Mouse (Mus musculus) G1E (cell line): ENCODE results near the gene Arhgef1.

ENCODE experiments used
- CTCF ChIP-seq: IDR thresholded peaks from 2 replicates; pipeline ENCODE4 v1.5.1; 2012; ENCODE audit warnings: low read depth, low read length, inconsistent platforms, mixed read lengths
- GATA1 ChIP-seq: IDR thresholded peaks from 2 replicates; pipeline ENCODE4 v1.6.1; 2012; ENCODE audit warnings: borderline replicate concordance, low read length, inconsistent platforms, mixed read lengths

DNA sequence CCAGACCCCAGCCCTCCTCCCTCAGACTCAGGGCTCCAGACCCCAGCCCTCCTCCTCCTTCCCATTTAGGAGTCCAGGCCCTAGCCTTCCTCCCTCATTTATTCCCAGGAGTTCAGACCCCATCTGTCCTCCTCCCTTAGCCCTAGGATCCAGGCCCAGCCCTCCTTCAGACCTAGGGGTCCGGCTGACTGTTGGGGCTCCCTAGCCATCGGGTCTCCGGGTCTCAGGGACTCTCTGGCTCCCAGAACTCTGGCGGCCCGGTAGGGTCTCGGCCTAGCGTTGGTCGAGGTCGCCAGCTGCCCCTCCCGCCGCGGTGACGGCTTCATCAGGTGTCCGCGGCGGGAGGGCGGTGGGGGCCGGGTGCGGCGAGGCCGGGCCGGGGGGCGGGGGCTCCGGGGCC lies 51.3 kb downstream of the Arhgef1 start:
- TF ChIP-seq CTCF (no peak), GATA1 (no peak)
